Mouse (Mus musculus) E14TG2a.4 (cell line): ENCODE results near the gene Cdyl2.

Source experiments
- CTCF ChIP-seq: conservative IDR thresholded peaks from 2 replicates; pipeline ENCODE4 v1.5.1; 2014; ENCODE audit warnings: low read length
- NANOG ChIP-seq: IDR thresholded peaks from 2 replicates; pipeline ENCODE4 v1.6.1; 2014; ENCODE audit warnings: borderline replicate concordance, low read length, mixed read lengths

DNA sequence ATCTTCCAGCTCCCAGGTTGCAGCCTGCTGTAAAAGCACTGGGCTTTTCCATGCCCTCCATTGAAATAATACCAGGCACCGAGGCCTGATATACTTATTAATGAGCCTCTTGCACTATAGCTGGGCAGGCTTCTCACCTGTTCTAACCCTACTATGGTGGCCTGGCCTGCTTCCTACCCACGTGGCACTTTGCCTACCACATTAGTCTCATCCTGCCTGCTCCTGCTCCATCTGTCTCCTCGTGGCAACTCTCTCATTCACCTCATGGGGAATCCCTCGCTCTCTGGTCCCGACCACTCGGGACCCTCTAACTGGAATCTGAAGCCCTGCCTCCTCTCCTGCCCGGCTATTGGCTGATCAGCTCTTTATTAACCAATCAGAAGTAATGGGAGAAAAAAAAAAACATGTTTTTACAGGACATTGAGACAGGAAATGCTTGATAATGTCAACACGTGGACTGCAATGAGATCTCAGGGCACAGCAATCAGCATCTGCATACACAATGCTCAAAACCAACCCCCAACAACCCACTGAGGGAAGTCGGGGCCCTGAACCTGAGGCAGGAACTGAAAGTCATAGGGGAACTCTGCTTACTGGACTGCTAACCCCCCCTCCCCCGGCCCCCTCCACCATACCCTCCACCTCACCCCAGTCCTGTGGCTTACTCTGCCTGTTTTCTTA, 99.2 kb downstream of the Cdyl2 start:
- TF ChIP-seq CTCF (no peak), NANOG (no peak)
